Mouse (Mus musculus): ENCODE data around the gene Mink1. TPM values are rescaled to one million over a fixed set of nuclear protein-coding genes. Genes with fewer than 3 reads are reported as not detected.

The Mink1 gene
- total and polyA plus RNA-seq, 3 experiments: 33.8 to 230 (median 57.3) TPM

DNA sequence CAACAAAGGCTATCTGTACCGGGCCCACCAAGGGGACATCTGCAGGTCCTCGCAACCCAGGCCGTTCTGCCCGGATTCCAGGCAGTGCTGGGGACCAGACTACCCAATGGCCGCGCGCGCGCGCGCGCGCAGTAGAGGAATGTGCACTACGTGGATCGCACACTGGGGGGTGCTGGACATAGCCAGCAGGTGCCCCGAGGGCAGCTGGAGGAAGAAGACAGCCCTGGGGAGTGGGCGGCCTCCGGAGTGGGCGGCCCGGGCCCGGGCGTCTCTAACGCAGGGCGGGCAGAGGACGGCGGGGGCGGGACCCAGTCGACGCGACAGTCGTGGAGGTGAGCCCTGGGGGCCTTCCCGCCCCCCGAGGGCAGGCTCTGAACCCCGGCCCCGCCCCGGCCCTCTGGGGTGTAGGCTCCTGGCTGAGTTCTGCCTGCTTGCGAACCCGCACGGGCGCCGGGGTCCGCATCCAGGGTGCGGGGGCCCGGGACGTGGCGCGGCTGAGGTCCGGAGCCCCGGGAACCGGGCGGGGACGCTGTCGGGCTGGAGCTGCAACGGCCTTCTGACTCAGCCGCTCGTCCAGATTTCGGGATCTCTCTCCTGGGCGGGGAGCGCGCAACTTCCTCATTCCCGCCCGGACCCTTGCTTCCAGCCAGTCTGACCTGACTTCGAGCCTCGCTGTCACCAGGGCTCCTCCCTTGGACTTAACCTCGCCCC is 22.6 kb upstream of the Mink1 start, which contains the start of gene Pld2:
Pld2 (plus strand) TSS at position 188 of the 711 bp plus-strand sequence.
- TF ChIP-seq NRF1 (IDR thresholded peaks at IDR 0.05; ENCODE audit: insufficient read depth, low read depth, low read length, poor library complexity, severe bottlenecking) (peak; percentile 72), E2F4 (IDR thresholded peaks at IDR 0.05; ENCODE audit: borderline replicate concordance, low read depth, low read length) (no peak), USF1 (IDR thresholded peaks at IDR 0.05; ENCODE audit: low read depth, low read length) (no peak), SIN3A (IDR thresholded peaks at IDR 0.05; ENCODE audit: low read length) (peak; percentile 28; the same call in 1 of the 2 replicates), CTCF (IDR thresholded peaks at IDR 0.05 in 2 of 3, conservative IDR thresholded peaks at IDR 0.05 in 1 of 3; ENCODE audit: control insufficient read depth in 1 of 3, insufficient read depth in 1 of 3, low read depth in 2 of 3, low read length in 3 of 3, poor library complexity in 1 of 3, severe bottlenecking in 1 of 3) (peak in 2 of 3 experiments; percentile 50 to 59; a peak in 4 of 6 replicates), MXI1 (IDR thresholded peaks at IDR 0.05; ENCODE audit: low read depth, low read length) (0 out of 2 replicates have a peak, but pooled peaks have one; percentile 24), ZMIZ1 (IDR thresholded peaks at IDR 0.05; ENCODE audit: low read depth, low read length) (no peak), UBTF (IDR thresholded peaks at IDR 0.05; ENCODE audit: borderline replicate concordance, insufficient read depth, low read depth, low read length) (0 out of 2 replicates have a peak, but pooled peaks have one; percentile 41), SMC3 (IDR thresholded peaks at IDR 0.05; ENCODE audit: low read depth, low read length) (peak; percentile 59), TCF12 (IDR thresholded peaks at IDR 0.05; ENCODE audit: low read depth, low read length) (0 out of 2 replicates have a peak, but pooled peaks have one; percentile 8), RAD21 (IDR thresholded peaks at IDR 0.05; ENCODE audit: low read depth, low read length) (peak; percentile 25)
- Histone ChIP-seq H3K4me1 (ENCODE audit: control insufficient read depth in 1 of 2, insufficient read depth in 2 of 2, low read length in 2 of 2) (peaks cover 0 to 3% of the 10 kb centered on the region in 2 experiments; a peak in 2 of 4 replicates), H3K27me3 (ENCODE audit: control insufficient read depth in 1 of 2, insufficient read depth in 2 of 2, low read length in 2 of 2) (peaks cover 11 to 14% of the 10 kb centered on the region in 2 experiments), H3K79me2 (ENCODE audit: control insufficient read depth, insufficient read depth, low read length, poor library complexity) (no peaks in the 10 kb centered on the region; the same call in 1 of the 2 replicates), H3K9ac (ENCODE audit: control insufficient read depth, low read depth, low read length, poor library complexity, severe bottlenecking) (peak within 1 kb of the TSS; percentile 28), H3K27ac (ENCODE audit: control insufficient read depth, low read depth, low read length) (no peak within 1 kb of the TSS), H3K4me3 (ENCODE audit: control insufficient read depth in 1 of 2, insufficient read depth in 1 of 2, low read depth in 2 of 2, low read length in 2 of 2) (peak within 1 kb of the TSS; percentile 45 to 51), H3K36me3 (ENCODE audit: control insufficient read depth in 1 of 2, insufficient read depth in 2 of 2, low read length in 2 of 2) (no peaks in the 10 kb centered on the region), H3K9me3 (replicated peaks; ENCODE audit: insufficient read depth, low read length) (no peaks in the 10 kb centered on the region)
- DNase-seq (ENCODE audit: low read depth, low spot score): peak; percentile 83

DNA sequence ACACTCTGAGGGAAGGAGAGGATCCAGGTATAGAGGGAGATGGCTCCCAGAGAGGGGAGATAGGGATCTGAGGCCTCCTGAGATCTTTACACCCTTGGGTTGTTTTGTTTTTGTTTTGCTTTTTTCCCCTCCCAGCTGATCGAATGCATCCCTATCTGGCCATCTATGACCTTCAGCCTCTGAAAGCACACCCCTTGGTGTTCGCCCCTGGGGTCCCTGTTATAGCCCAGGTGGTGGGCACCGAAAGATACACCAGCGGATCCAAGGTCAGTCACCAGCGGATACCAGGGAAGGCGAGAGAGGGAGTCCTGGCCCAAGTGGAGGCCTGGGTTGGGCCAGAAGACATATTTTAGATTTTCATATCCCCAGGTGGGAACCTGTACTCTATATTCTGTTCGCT is 21.8 kb upstream of the Mink1 start:
- Histone ChIP-seq H3K27ac (ENCODE audit: control insufficient read depth, low read depth, low read length) (no peak overlapping the region), H3K36me3 (ENCODE audit: control insufficient read depth in 1 of 2, insufficient read depth in 2 of 2, low read length in 2 of 2) (no peaks in the 10 kb centered on the region), H3K4me3 (ENCODE audit: control insufficient read depth in 1 of 2, insufficient read depth in 1 of 2, low read depth in 2 of 2, low read length in 2 of 2) (no peak overlapping the region), H3K4me1 (ENCODE audit: control insufficient read depth in 1 of 2, insufficient read depth in 2 of 2, low read length in 2 of 2) (peaks cover 0 to 3% of the 10 kb centered on the region in 2 experiments; a peak in 2 of 4 replicates), H3K79me2 (ENCODE audit: control insufficient read depth, insufficient read depth, low read length, poor library complexity) (no peaks in the 10 kb centered on the region; the same call in 1 of the 2 replicates), H3K9me3 (replicated peaks; ENCODE audit: insufficient read depth, low read length) (no peaks in the 10 kb centered on the region), H3K27me3 (ENCODE audit: control insufficient read depth in 1 of 2, insufficient read depth in 2 of 2, low read length in 2 of 2) (peaks cover 11 to 14% of the 10 kb centered on the region in 2 experiments), H3K9ac (ENCODE audit: control insufficient read depth, low read depth, low read length, poor library complexity, severe bottlenecking) (no peak overlapping the region)
- TF ChIP-seq GATA1 (IDR thresholded peaks at IDR 0.05; ENCODE audit: low read depth, low read length) (0 out of 2 replicates have a peak, but pooled peaks have one; percentile 4), MEF2A (IDR thresholded peaks at IDR 0.05; ENCODE audit: extremely low read depth, insufficient replicate concordance, low read depth, low read length, poor library complexity, severe bottlenecking) (no peak), CHD1 (IDR thresholded peaks at IDR 0.05; ENCODE audit: low read depth, low read length) (no peak)
- DNase-seq (ENCODE audit: low read depth, low spot score): no peak

Data from MEL (cell line).